Mouse (Mus musculus): ENCODE results near the gene Zfp872. TPM values are rescaled to one million over a fixed set of nuclear protein-coding genes. Genes with fewer than 3 reads are reported as not detected.

Gene Zfp872
- polyA plus RNA-seq, 1 experiment from 2014 or later = 0.42 TPM

DNA sequence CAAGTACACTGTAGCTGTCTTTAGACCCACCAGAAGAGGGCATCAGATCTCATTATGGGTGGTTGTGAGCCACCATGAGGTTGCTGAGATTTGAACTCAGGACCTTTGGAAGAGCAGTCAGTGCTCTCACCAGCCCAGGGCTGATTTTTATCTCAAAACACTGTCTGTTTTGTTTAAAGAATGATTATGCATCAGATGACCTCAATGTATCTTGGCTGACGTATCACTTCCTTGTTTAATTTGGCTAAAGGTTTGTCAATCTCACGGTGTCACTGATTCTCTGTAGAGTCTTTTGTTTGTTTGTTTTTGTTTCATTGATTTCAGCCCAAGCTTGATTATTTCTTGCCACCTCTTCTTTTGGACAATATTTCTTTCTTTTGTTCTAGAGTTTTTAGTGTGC is 36.9 kb upstream of the Zfp872 start:
- H3K36me3 ChIP-seq (ENCODE audit: control insufficient read depth, insufficient read depth, low read length) = no peaks in the 10 kb centered on the region
- ATAC-seq (replicated peaks; ENCODE audit: low FRiP score, low TSS enrichment, low read depth) (no peak), DNase-seq (ENCODE audit: low spot score) (no peak)
- H3K4me2 ChIP-seq (ENCODE audit: low read length) = no peak overlapping the region
- H3K9ac ChIP-seq (ENCODE audit: low read length) = no peak overlapping the region
- 78% methylated on average over 2 of the region's 2 CpGs for WGBS
- no peak overlapping the region for H3K4me3 ChIP-seq (ENCODE audit: low read depth, low read length)
- H3K9me3 ChIP-seq (ENCODE audit: control insufficient read depth, low read length) = 0 out of 2 replicates have a peak, but pooled peaks cover 4% of the 10 kb centered on the region
- no peak overlapping the region for H3K27ac ChIP-seq (ENCODE audit: low read depth)
- no peaks in the 10 kb centered on the region for H3K27me3 ChIP-seq (replicated peaks; ENCODE audit: control insufficient read depth, insufficient read depth, low read length)
- no peaks in the 10 kb centered on the region for H3K4me1 ChIP-seq (replicated peaks; ENCODE audit: control insufficient read depth, insufficient read depth, low read length)

DNA sequence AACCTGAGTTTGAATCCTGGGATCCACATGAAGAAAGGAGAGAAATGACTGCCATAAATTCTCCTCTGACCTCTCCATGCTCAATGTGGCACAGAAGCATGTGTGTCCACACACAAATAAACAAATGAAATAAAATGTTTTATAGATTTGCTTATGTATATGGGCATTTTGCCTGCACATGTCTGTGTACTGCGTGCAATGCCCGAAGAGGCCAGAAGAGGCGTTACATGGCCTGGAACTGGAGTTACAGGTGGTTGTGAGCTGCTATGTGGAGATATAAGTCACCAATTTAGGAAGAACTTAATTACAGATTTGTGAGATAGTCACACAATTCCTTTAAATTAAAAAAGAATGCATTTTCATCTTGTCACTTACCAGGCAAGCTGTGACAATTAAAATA is 34.1 kb upstream of the Zfp872 start:
- H3K4me3 ChIP-seq (ENCODE audit: low read depth, low read length) = no peak overlapping the region
- DNase-seq (ENCODE audit: low spot score) = no peak

DNA sequence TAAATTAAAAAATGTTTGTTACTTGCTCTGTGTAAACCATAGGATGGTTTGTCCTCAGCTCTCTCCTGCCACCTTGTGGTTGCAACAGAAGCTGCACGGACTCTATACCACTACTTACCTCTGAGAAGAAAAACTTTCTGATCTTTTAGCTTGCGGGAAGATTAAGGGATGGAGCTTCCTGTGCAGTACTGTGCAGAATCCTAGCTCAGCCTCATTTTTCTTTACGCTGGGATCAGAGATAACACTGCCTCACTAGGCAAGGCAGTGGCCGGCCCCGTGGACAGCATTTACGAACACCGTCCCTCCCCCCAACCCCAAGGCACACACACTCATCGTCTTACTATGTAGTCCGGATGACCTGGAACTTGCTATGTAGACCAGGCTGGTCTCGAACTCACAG is 32.3 kb upstream of the Zfp872 start:
- H3K27ac ChIP-seq (ENCODE audit: low read depth) = no peak overlapping the region
- peak; percentile 79 for DNase-seq (ENCODE audit: low spot score)
- H3K27me3 ChIP-seq (replicated peaks; ENCODE audit: control insufficient read depth, insufficient read depth, low read length) = no peaks in the 10 kb centered on the region
- H3K36me3 ChIP-seq (ENCODE audit: control insufficient read depth, insufficient read depth, low read length) = no peaks in the 10 kb centered on the region
- H3K4me2 ChIP-seq (ENCODE audit: low read length) = peak overlapping the region; percentile 20; the same call in 1 of the 2 replicates
- 26% methylated on average over 10 of the region's 10 CpGs for WGBS
- H3K4me3 ChIP-seq (ENCODE audit: low read depth, low read length) = no peak overlapping the region
- no peak overlapping the region for H3K9ac ChIP-seq (ENCODE audit: low read length)
- H3K9me3 ChIP-seq (ENCODE audit: control insufficient read depth, low read length) = no peaks in the 10 kb centered on the region
- no peak for ATAC-seq (replicated peaks; ENCODE audit: low FRiP score, low TSS enrichment, low read depth)
- H3K4me1 ChIP-seq (replicated peaks; ENCODE audit: control insufficient read depth, insufficient read depth, low read length) = peaks cover 5% of the 10 kb centered on the region

More for the DNA sequence above, 34.1 kb upstream of the Zfp872 start:
- Histone ChIP-seq H3K9me3 (ENCODE audit: control insufficient read depth, low read length) (no peaks in the 10 kb centered on the region), H3K36me3 (ENCODE audit: control insufficient read depth, insufficient read depth, low read length) (no peaks in the 10 kb centered on the region), H3K4me1 (replicated peaks; ENCODE audit: control insufficient read depth, insufficient read depth, low read length) (peaks cover 5% of the 10 kb centered on the region), H3K27ac (ENCODE audit: low read depth) (no peak overlapping the region), H3K4me2 (ENCODE audit: low read length) (no peak overlapping the region), H3K27me3 (replicated peaks; ENCODE audit: control insufficient read depth, insufficient read depth, low read length) (no peaks in the 10 kb centered on the region), H3K9ac (ENCODE audit: low read length) (no peak overlapping the region)
- no peak for ATAC-seq (replicated peaks; ENCODE audit: low FRiP score, low TSS enrichment, low read depth)
- 95% methylated on average over 3 of the region's 3 CpGs for WGBS

DNA sequence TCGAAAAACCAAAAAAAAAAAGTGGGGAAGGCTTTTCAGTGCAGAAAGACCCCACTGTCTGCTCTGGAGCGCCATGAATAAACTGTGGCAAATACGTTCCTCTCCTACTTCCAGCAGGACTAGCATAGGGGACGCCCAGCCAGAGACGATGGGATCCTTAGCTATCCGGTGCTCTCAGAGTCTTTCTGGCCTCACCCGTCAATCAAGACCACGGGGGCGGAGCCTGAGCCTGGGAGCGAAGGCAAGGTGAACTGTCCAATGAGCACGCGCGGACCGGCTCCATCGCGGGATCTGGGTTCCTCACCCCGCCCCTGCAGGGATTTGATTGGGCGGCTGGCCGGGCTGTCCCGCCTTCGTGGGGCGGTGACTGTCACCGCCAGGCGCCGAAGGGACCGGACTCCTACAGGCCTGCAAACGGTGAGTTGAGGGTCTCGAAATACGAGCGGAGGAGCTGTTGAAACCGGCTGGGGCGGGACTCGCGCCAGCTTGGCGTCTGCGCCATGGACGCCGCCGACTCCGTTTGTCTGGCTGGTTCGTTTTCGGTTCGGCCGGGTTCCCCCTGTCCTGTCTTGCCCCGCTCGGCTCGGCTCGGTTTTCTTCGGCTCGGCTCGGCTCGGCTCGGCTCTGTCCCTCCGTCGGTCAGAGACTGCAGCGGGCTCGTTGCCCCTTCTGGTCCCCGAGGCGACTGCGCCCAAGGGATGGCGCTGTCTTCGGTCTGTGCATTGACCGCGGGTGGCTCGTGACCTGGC is 31.2 kb upstream of the Zfp872 start, which contains the start of gene Pigyl:
Pigyl (plus strand) TSS at position 350 of the 749 bp plus-strand sequence.
- peak; percentile 99 for DNase-seq (ENCODE audit: low spot score)
- Histone ChIP-seq H3K4me3 (ENCODE audit: low read depth, low read length) (peak within 1 kb of the TSS; percentile 71), H3K27ac (ENCODE audit: low read depth) (peak within 1 kb of the TSS; percentile 82), H3K27me3 (replicated peaks; ENCODE audit: control insufficient read depth, insufficient read depth, low read length) (no peaks in the 10 kb centered on the region), H3K4me1 (replicated peaks; ENCODE audit: control insufficient read depth, insufficient read depth, low read length) (peaks cover 5% of the 10 kb centered on the region), H3K9me3 (ENCODE audit: control insufficient read depth, low read length) (no peaks in the 10 kb centered on the region), H3K36me3 (ENCODE audit: control insufficient read depth, insufficient read depth, low read length) (no peaks in the 10 kb centered on the region), H3K4me2 (ENCODE audit: low read length) (peak within 1 kb of the TSS; percentile 73), H3K9ac (ENCODE audit: low read length) (peak within 1 kb of the TSS; percentile 75)
- ATAC-seq (replicated peaks; ENCODE audit: low FRiP score, low TSS enrichment, low read depth) = peak; percentile 98
- under 1% methylated on average over 65 of the region's 65 CpGs for WGBS

DNA sequence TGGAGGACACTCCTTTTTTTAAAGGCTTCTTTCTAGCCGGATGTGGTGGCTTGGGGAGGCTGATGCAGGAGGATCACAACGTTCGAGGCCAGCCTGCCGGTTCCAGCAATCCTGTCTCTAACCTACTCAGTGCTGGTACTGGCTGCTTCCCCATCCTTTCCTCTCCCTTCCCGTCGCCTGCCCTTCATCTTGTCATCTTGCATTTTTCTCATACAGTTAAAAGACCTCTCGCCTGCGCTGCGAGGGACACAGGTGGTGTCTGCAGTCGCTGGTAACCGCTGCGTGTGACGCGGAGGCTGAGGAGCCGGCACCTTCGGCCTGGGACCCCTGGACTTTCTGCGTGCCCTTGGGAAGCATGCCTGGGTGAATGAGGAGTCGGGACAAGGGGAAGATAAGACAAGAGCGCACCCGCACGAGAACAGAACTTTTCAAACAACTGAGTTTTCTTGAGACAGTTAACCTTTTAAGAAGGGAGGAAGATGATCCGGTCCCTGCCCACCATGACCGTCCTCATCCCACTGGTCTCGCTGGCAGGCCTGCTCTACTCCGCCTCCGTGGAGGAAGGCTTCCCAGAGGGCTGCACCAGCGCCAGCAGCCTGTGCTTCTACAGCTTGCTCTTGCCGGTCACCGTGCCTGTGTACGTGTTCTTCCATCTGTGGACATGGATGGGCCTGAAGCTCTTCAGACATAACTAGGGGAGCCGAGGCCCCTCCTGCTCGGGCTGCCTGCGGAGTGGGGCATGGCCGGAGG is 30.2 kb upstream of the Zfp872 start:
- Histone ChIP-seq H3K4me3 (ENCODE audit: low read depth, low read length) (peak overlapping the region; percentile 71), H3K27ac (ENCODE audit: low read depth) (no peak overlapping the region), H3K36me3 (ENCODE audit: control insufficient read depth, insufficient read depth, low read length) (no peaks in the 10 kb centered on the region), H3K27me3 (replicated peaks; ENCODE audit: control insufficient read depth, insufficient read depth, low read length) (no peaks in the 10 kb centered on the region), H3K4me2 (ENCODE audit: low read length) (peak overlapping the region; percentile 73), H3K9ac (ENCODE audit: low read length) (peak overlapping the region; percentile 75), H3K4me1 (replicated peaks; ENCODE audit: control insufficient read depth, insufficient read depth, low read length) (peaks cover 5% of the 10 kb centered on the region), H3K9me3 (ENCODE audit: control insufficient read depth, low read length) (no peaks in the 10 kb centered on the region)
- ATAC-seq (replicated peaks; ENCODE audit: low FRiP score, low TSS enrichment, low read depth) (no peak), DNase-seq (ENCODE audit: low spot score) (no peak)
- 66% methylated on average over 34 of the region's 34 CpGs for whole genome bisulfite sequencing

DNA sequence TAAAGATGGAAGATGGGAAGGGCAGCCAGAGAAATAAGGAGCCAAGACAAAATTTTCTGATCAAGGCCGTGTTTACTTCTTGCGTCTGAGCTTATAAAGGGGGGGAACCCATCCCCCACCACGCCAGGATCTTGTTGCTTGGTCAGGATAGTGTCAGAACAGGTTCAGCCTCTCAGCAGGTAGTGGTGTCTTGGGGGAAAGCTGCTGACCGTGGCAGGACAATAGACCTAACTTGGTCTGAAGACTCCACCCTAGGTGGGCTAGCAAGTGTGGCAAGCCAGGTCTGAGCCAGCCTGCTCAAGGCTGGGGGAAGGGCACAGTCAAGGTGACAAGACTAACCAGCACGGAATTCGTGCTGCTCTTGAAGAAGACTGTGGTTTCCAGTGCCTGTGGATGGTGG is 26.6 kb upstream of the Zfp872 start:
- 37% methylated on average over 6 of the region's 6 CpGs for WGBS
- H3K4me3 ChIP-seq (ENCODE audit: low read depth, low read length) = no peak overlapping the region
- H3K36me3 ChIP-seq (ENCODE audit: control insufficient read depth, insufficient read depth, low read length) = no peaks in the 10 kb centered on the region
- H3K9me3 ChIP-seq (ENCODE audit: control insufficient read depth, low read length) = no peaks in the 10 kb centered on the region
- no peak overlapping the region for H3K27ac ChIP-seq (ENCODE audit: low read depth)
- no peak for ATAC-seq (replicated peaks; ENCODE audit: low FRiP score, low TSS enrichment, low read depth)
- no peaks in the 10 kb centered on the region for H3K27me3 ChIP-seq (replicated peaks; ENCODE audit: control insufficient read depth, insufficient read depth, low read length)
- peaks cover 5% of the 10 kb centered on the region for H3K4me1 ChIP-seq (replicated peaks; ENCODE audit: control insufficient read depth, insufficient read depth, low read length)
- H3K9ac ChIP-seq (ENCODE audit: low read length) = no peak overlapping the region
- no peak for DNase-seq (ENCODE audit: low spot score)
- no peak overlapping the region for H3K4me2 ChIP-seq (ENCODE audit: low read length)

DNA sequence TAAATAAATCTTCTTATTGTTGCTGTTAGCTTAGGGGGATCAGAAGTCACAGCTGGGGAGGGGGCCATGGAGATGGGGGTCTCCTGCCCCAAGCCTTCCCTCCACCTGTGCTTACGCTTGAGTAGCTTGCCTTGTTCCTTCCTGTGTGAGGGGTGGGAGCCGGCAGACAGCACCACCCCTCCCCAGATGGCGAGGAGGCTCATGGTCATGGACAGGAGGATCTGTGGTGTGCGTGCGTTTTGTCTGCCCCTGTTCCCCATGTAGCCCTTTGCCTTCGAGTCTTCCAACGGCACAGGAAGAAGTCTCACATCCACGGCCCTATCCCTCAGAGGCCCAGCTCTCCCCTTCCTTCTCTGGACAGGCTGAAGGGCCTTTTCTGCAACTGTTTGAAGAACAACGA is 25.6 kb upstream of the Zfp872 start:
- WGBS = 75% methylated on average over 9 of the region's 9 CpGs
- DNase-seq (ENCODE audit: low spot score) (no peak), ATAC-seq (replicated peaks; ENCODE audit: low FRiP score, low TSS enrichment, low read depth) (no peak)
- Histone ChIP-seq H3K36me3 (ENCODE audit: control insufficient read depth, insufficient read depth, low read length) (no peaks in the 10 kb centered on the region), H3K9ac (ENCODE audit: low read length) (no peak overlapping the region), H3K9me3 (ENCODE audit: control insufficient read depth, low read length) (peaks cover 5% of the 10 kb centered on the region; the same call in 1 of the 2 replicates), H3K4me3 (ENCODE audit: low read depth, low read length) (no peak overlapping the region), H3K4me1 (replicated peaks; ENCODE audit: control insufficient read depth, insufficient read depth, low read length) (peaks cover 4% of the 10 kb centered on the region), H3K27me3 (replicated peaks; ENCODE audit: control insufficient read depth, insufficient read depth, low read length) (no peaks in the 10 kb centered on the region), H3K27ac (ENCODE audit: low read depth) (no peak overlapping the region), H3K4me2 (ENCODE audit: low read length) (no peak overlapping the region)

DNA sequence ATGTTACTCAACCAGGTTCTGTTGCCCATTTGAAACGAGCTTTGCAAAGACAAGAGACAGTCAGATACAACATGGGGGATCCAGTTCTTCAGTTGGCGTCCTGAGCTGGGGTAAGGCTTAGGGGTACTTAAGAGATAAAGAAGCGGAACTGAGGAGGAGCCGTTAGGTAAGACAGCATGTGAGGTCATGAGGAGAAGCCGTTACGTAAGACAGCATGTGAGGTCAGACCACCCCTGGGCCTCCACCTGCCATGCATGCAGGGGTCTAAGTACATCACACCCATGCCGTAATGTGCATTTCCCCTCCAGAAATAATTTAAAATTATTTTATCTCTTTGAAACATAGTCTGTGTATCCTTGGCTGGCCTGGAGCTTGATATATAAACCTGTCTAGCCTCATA is 25.0 kb upstream of the Zfp872 start:
- Histone ChIP-seq H3K36me3 (ENCODE audit: control insufficient read depth, insufficient read depth, low read length) (no peaks in the 10 kb centered on the region), H3K4me3 (ENCODE audit: low read depth, low read length) (no peak overlapping the region), H3K9me3 (ENCODE audit: control insufficient read depth, low read length) (peaks cover 5% of the 10 kb centered on the region; the same call in 1 of the 2 replicates), H3K9ac (ENCODE audit: low read length) (no peak overlapping the region), H3K27me3 (replicated peaks; ENCODE audit: control insufficient read depth, insufficient read depth, low read length) (no peaks in the 10 kb centered on the region), H3K4me2 (ENCODE audit: low read length) (no peak overlapping the region), H3K27ac (ENCODE audit: low read depth) (no peak overlapping the region), H3K4me1 (replicated peaks; ENCODE audit: control insufficient read depth, insufficient read depth, low read length) (no peaks in the 10 kb centered on the region)
- DNase-seq (ENCODE audit: low spot score) (no peak), ATAC-seq (replicated peaks; ENCODE audit: low FRiP score, low TSS enrichment, low read depth) (no peak)
- WGBS = 87% methylated on average over 7 of the region's 7 CpGs

Data from intestine, embryonic 14.5 days (tissue).